Mouse (Mus musculus) liver, postnatal 0 days (tissue): ENCODE measurements around the gene Tmem69.

Experiments
- CTCF ChIP-seq: sonication (generic); IDR thresholded peaks from 2 replicates; pipeline ENCODE4 v1.5.1; 2016; ENCODE audit warnings: antibody characterized with exemption, low read depth
- EP300 ChIP-seq: IDR thresholded peaks from 2 replicates; pipeline ENCODE4 v1.6.1; 2016; ENCODE audit warnings: antibody characterized with exemption, low read depth, mild to moderate bottlenecking

DNA sequence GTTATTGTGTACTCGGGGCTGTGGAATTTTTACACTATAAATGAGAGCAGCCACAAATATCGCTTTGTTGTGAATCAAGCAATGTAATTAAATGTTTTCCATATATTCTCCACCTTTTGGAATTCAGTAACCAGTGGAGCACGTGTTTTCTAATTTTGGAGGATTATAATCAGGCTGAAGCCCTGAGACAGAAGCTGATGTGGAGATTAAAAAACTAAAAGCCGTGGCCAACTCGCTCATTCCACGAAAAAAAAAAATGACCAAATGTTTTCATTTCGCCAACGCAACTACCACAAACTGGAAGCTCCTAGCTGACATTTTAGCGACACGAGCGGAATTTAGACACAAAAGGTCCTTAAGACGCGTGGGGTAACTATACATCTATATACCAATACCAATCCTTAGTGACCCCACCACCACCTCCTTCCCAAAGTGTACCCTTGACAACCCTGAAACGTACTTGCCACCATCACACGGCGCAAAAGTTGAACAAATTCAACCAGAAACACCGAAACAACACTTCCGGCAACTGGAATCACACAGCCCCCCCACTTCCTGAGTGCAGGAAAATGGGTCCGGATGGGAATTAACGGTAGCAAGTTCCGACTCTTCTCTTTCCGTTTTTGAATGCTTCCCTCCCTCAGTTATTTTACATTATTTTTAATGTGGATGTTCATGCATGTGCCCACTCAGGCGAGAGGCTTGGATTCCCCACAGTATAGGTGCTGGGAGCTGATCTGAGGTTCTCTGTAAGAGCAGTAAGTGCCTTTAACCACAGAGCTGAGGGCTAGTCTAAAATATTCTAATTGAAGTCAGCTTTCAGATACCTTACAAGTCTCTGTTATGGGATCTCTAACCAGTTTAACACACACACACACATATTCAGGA, at the start of gene Tmem69:
- TF ChIP-seq CTCF, result no peak
- TF ChIP-seq EP300, result no peak
